Mouse (Mus musculus): ENCODE measurements around the gene Aatf.

DNA sequence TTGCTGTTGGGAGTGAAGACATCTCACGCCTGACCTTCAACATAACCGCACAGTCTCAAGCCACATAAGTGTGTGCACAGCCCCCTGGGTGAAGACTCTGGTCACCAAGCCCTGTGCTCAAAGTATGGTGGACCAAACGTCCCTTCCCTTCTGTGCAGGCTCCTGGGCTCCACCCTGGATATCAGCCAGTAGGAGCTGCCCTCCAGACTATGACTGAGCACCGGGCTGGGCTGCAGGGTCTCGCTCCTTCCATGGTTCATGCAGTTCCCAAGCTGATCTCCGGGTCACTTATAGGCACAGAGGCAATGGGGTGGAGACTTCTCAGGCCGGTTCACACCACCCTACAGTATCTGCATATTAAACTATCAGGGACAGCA lies 101.7 kb downstream of the Aatf start:
- TF ChIP-seq CTCF (IDR thresholded peaks at IDR 0.05; ENCODE audit: borderline replicate concordance, insufficient read depth, low read depth, low read length) = no peak
- no peak for TF ChIP-seq POLR2A (IDR thresholded peaks at IDR 0.05; ENCODE audit: borderline replicate concordance, insufficient read depth, low read length)

Measured in cerebellum, adult 2 months (tissue).